Mouse (Mus musculus) layer of hippocampus, postnatal 14 days (tissue): ENCODE measurements around the gene Add3. TPM values are rescaled to one million over a fixed set of nuclear protein-coding genes. Genes with fewer than 3 reads are reported as not detected.

Experiments used
- DNase-seq, 2 experiments: peaks; one replicate each; pipeline ENCODE4 v3.0.0; 2021 to 2022; ENCODE audit warnings: low spot score in 2 of 2, mixed read lengths in 1 of 2
- long read RNA-seq, 2 experiments: library from polyadenylated mRNA; stranded (forward); transcript quantifications; one replicate each; pipeline ENCODE4 v2.0.0; 2021
- total RNA-seq, 2 experiments: library from RNA; stranded (reverse); gene quantifications; 2 replicates each; pipeline ENCODE4 v1.2.3; 2021

Gene Add3
- 100 to 1,000 TPM; 119 to 124 TPM for total RNA-seq
- long read RNA-seq, experiment 1, full-length matches to known transcripts: 52 of 61 reads
- long read RNA-seq, experiment 1, partial matches to known transcripts: 7 of 61 reads
- long read RNA-seq, experiment 1, other reads (novel, unspliced or antisense): 2 of 61 reads
- long read RNA-seq, experiment 2, full-length matches to known transcripts: 42 of 63 reads
- long read RNA-seq, experiment 2, partial matches to known transcripts: 9 of 63 reads
- long read RNA-seq, experiment 2, other reads (novel, unspliced or antisense): 12 of 63 reads

- peak; percentile 63 to 75 for DNase-seq
Observed at GRCm38 (mm10) chr19:53140044-53140803, at the start of gene Add3. Gene Add3 (plus strand): TSS chr19:53140443.

- DNase-seq: no peak
Observed at GRCm38 (mm10) chr19:53090677-53091076, 49.6 kb upstream of the Add3 start.

DNA sequence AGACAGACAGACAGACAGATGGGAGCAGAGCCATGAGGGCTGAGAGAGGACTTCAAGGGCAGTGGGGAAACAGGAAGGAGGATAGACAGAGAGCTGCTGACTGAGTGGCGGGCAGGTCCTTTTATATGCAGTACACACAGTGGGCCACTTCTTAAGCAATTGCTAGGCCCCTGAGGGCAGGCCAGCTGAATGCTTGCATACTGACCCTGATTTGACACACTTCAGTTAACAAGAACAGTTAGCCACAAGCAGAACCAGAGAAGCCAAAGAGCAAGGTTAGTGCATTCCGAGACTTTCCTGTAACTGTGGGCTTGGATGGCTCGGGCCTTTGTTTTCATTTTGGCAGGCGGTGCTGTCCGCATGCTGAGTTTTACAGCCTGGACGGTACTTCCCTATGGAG is 48.0 kb upstream of the Add3 start:
- DNase-seq: no peak

DNA sequence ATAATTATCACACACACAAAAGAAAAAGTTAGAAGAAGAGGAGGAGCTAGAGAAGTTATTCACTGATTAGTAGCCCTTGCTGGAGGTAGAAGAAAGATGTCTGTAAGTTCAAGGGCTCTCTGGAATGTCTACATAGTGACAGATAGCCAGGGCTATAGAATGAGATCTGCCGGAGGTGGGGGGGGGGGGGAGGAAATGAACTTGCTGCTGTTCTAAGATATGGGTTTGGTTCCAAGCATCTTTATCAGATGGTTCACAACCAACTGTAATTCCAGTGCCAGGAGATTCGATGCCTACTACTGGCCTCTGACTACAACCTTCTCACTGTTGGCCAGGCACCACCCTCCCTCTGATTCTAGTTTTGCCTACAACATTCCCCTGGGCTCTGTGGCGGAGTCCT is 46.9 kb upstream of the Add3 start:
- DNase-seq: no peak

GRCm38 (mm10) chr19:53094684-53095083 is 45.6 kb upstream of the Add3 start:
- DNase-seq: no peak

DNA sequence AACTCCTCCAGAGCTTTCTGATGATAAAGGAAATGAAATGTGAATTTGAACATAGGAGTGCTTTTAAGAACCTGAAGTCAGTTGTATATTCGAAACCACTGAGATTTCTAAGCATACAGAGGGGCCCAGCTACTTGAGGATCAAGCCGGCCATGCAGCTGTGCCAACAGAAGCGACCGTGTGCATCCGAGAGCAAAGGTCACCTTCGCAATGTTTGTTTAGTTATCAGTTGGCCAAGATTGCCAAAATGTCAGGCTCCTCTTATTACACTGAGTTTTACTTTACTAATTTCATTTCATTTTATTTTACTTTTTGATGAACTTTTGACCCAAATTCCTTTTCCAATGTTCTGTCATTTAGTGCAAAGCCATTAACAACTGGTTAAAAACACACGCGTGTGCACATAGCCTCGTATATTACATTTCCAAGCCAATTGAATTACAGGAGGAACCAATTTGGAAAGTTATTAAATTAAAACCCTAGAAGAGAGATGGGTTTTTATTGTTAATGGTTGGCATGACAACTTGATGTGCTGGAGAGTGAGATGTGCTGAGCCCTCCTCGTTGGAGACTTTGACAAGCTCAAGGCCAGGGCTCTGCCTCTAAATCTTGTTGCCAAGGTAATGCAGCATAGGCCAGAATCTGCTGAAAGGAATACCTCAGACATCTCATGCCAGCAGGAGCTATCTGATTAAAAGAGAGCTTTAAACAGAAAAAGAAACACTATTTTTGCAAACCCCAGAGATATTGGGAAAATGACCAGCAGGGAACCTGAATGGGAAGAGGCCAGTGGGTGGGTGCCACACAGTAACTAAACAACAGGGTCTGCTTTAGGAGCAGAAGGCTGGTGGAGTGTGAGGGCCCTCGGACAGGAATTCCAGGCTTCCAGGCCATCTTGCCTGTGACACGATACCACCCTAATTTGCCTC is 38.6 kb upstream of the Add3 start:
- no peak for DNase-seq

- DNase-seq: no peak
Observed at GRCm38 (mm10) chr19:53105374-53106090, 34.7 kb upstream of the Add3 start.

DNA sequence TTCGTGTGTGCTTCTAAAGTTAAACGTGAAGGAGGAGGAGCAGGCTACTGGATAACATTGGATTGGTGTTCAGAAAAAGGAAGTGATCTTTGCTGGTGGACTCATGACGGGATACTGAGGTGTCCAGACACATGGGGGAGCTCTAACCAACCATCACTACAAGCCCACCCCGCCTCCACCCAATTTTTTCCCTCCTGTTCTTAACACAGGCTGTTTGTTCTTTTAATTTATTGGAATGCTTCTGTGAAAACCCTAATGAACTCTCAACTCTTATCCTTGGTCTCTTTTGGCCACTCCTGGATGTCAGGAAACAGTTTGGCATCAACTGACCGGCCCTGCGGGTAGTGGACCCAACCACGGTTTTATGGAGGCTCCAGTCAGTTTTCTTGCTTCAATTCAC is 33.3 kb upstream of the Add3 start:
- DNase-seq: peak; percentile 46 to 57

- DNase-seq: peak in 1 of 2 experiments; percentile 31
Observed at GRCm38 (mm10) chr19:53107361-53108247, 32.6 kb upstream of the Add3 start.

GRCm38 (mm10) chr19:53111996-53112590 is 28.1 kb upstream of the Add3 start:
- DNase-seq: peak in 1 of 2 experiments; percentile 60

DNA sequence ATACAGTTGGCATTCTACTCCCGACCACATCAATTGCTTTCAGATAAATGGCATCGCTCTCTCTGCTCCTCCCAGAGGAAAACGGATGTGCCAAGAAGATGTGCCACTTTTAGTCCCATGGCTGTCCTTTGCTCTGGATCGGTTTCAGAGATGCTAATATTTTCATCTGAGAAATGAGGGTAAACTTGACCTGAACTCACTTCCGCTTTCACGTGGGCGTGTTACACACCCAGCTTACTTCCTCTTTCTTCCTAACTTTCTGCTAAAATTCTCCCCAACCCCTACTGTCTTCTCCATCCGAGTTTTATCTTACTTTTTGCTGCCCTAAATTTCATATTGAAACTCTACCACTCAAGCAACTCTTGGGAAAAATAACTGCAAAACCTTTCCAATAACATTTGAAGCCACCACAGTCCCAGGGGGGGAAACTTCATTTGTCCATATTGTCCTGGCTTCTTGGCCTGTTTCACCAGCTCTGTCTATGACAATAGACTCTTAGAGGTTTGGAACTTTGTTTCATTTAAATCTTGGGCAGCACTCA is 20.9 kb upstream of the Add3 start:
- no peak for DNase-seq

DNA sequence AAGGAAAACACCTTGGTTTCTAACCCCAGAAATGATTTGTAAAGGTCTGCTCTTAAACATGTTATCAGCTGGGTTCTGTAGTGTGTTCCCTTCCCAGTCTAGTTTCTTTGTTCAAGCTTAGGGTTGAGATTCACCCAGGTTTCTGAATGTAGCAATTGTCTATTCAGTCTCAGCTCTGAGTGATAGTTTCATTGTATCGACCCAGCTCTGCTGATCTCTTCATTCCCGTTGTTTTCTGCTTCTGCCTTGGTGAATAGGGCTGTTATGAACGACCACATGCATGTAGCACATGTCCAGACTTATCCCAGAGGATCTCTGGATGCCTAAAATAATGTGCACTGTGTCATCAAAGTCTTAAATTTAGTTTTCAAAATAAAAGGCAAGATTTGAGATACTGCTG is 19.8 kb upstream of the Add3 start:
- no peak for DNase-seq

DNA sequence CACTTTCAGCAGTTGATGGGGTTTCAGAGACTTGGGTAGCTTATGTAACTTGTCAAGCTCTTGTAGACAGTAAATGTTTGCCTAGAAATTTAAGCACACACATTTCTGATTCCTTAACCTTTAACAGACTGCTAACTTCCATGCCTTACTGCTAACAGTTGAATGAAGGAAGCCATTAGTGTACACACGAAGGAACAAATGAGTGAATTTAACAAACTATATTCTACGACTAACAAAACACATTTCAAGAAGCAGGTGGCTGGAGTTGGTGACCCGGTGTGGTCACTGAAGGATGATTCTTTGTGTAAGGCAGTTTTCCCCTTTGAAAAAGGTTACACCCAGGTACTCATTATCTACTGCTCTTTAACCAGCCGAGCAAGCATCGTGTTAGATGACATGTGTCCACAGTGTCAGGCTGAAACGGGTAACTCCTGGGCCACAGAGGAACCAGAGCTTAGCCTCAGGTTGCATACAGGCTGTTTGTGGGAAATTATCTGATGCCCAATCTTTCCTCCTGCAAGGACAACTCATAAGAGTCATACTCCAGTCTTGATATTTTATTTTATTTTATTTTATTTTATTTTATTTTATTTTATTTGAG is 17.5 kb upstream of the Add3 start:
- DNase-seq: no peak

GRCm38 (mm10) chr19:53123301-53123700 is 16.9 kb upstream of the Add3 start:
- DNase-seq: peak in 1 of 2 experiments; percentile 42

DNA sequence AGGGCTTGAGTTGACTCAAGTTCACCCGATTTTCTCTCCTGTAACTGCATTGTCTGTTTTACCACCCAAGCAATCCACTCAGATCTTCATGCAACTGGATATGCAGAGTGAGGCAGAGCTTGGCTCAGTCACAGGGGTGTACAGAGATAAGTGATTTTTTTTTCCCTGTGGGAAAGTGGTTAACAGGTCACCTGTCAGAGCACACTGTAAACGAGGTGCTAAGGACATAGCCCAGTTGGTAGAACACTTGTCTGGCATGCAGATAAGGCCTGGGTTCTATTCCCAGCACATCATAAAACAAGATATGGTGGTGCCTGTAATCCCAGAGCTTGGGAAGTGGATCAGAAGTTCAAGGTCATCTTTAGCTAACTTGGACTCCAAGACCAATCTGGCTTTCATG is 14.6 kb upstream of the Add3 start:
- DNase-seq: no peak

GRCm38 (mm10) chr19:53126546-53126945 is 13.7 kb upstream of the Add3 start:
- DNase-seq: no peak

DNA sequence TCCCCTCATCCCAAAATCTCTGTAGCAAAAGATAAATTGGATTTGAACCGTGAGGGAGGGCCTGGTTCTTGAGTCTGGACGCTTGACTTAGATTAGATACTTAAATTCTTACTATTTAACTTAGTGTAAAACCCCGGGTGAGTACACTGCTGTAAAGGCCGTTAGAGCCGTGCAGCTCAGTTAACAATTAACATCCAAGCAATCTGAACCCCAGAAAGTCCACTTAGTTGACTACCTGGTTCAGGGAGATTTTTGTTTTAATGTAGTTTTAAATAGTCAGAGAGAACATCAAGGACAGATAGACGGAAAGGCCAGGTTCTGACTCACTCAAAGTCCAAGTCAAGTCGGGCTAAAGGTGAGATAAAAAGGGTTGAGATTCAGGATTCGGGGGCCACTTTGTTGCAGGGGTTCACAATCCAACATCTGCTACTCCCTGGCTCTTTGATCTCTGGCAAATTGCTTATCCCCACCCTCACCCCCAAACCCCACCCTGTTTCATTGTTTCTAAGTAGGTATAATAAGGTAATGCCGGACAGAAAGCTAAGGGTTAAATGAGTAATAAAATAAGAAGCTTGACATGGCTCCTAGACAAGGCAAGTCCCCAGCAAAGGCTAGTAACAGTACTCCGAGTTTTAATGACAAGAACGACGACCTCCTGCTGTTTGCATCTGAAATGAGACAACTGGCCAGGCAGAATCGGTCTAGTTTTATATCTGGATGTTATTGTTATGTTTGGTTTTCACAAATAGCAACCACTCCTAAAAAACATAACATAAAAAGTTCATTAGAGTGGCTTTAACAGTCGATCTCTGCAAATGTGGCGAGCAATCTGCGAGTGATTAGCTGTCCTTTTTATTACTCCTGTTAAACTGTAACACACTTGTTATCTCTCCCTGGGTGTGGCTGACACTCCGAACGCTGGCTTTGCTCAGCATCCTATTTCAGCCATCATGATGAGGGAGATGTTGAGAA is 12.6 kb upstream of the Add3 start:
- no peak for DNase-seq
